Mouse (Mus musculus) ES-Bruce4 (cell line): ENCODE measurements around the gene Lypd4.
"Not testable (repeated sequence)": the region's sequence is repeated elsewhere in the genome, so short reads cannot be mapped to it uniquely, and the experiment has no call there.

ENCODE experiments used
- CTCF ChIP-seq: IDR thresholded peaks from one replicate; pipeline ENCODE4 v1.8.1; 2011; ENCODE audit warnings: low read depth, low read length
- EP300 ChIP-seq: IDR thresholded peaks from 2 replicates; pipeline ENCODE4 v1.6.1; 2011; ENCODE audit warnings: low read depth, low read length; ENCODE audit not compliant: insufficient read depth
- POLR2A ChIP-seq: IDR thresholded peaks from one replicate; pipeline ENCODE4 v1.8.1; 2011; ENCODE audit warnings: low read length; ENCODE audit not compliant: insufficient read depth

- TF ChIP-seq CTCF, POLR2A, EP300: not testable (repeated sequence)
Observed at GRCm38 (mm10) chr7:24838732-24839409, 30.9 kb downstream of the Lypd4 start.
